Mouse (Mus musculus): Measurements from ENCODE around the gene Sms. TPM values are rescaled to one million over a fixed set of nuclear protein-coding genes. Genes with fewer than 3 reads are reported as not detected.

The Sms gene
- polyA plus RNA-seq (2014; fragmentation: Nextera tagmentation; extraction: Ambion mirVana), result 81.1 and 95.3 TPM in 2 replicates

DNA sequence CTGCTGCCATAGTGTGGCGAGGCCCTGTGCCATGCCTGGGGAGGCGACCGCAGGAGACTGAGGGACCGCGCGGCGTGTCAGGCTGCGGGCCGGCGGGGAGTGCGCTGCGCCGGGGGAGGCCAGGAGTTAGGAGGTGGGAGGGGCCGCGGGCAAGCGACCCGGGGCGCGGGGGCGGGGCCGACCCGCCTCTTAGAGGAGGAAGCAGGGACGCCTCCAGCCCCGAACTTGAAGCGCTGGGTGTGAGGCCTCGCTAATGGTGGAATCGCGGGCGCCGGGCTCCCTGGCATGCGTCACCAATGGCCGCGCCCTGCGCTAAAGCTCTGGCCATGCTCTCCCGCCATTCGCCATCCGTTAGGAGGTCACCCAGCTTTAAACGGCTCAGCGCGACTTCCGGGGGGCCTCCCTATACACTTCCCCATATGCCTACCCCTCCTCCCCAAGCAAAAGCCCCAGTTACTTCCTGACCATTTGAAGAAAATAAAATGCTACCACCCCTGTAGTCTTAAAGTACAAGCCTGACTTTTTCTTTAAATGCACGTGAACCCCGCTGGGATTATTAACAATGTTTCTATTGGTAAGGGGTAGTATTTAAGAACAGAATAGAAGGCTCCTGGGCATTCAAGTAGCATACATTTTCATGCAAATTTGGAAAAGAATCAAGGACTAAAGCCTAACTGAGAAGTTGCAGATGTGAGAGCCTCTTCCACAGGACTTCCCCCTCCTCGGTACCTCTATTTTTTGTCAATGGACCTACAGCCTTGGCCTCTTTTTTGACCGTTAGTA, at the start of gene Sms:
Gene Sms, minus strand, starts transcription at position 344 of the 783 bp plus-strand sequence.
- WGBS, result 11% methylated on average over 41 of the region's 45 CpGs
- Histone ChIP-seq H3K27ac (ENCODE audit: low read depth) (peak within 1 kb of the TSS; percentile 82), H3K9me3 (ENCODE audit: low read depth, low read length) (no peaks in the 10 kb centered on the region), H3K36me3 (ENCODE audit: insufficient read depth) (no peaks in the 10 kb centered on the region), H3K4me3 (ENCODE audit: low read depth, low read length) (peak within 1 kb of the TSS; percentile 65), H3K4me2 (peak within 1 kb of the TSS; percentile 59), H3K9ac (peak within 1 kb of the TSS; percentile 78), H3K4me1 (ENCODE audit: insufficient read depth) (no peaks in the 10 kb centered on the region), H3K27me3 (ENCODE audit: insufficient read depth, low read length) (no peaks in the 10 kb centered on the region)
- TF ChIP-seq CTCF (IDR thresholded peaks at IDR 0.05; ENCODE audit: low read depth), result no peak
- peak; percentile 83 for DNase-seq
- peak; percentile 94 for ATAC-seq (ENCODE audit: insufficient read depth)

DNA sequence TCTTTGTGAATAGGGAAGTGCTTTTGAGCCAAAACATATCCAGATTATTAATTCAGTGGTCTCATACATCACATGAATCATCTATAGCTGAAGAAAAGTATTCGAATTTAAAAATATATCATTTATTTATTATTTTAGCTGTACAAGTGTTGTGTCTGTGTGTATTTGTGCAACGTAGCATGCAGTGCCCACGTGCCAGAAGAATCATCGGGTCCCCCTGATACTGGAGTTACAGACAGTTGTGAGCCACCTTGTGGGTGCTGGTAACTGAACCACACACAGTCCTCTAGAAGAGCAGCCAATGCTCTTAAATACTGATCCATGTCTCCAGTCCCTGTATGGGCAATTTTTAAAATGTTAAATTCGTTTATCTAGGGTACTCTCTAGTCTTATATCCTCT, 14.3 kb upstream of the Sms start:
- Histone ChIP-seq H3K4me1 (ENCODE audit: insufficient read depth) (no peaks in the 10 kb centered on the region), H3K27ac (ENCODE audit: low read depth) (no peak overlapping the region), H3K9ac (no peak overlapping the region), H3K9me3 (ENCODE audit: low read depth, low read length) (no peaks in the 10 kb centered on the region), H3K27me3 (ENCODE audit: insufficient read depth, low read length) (no peaks in the 10 kb centered on the region), H3K36me3 (ENCODE audit: insufficient read depth) (no peaks in the 10 kb centered on the region), H3K4me2 (no peak overlapping the region), H3K4me3 (ENCODE audit: low read depth, low read length) (no peak overlapping the region)
- TF ChIP-seq CTCF (IDR thresholded peaks at IDR 0.05; ENCODE audit: low read depth), result no peak
- WGBS, result 56% methylated on average over 5 of the region's 5 CpGs
- DNase-seq (no peak), ATAC-seq (ENCODE audit: insufficient read depth) (no peak)

DNA sequence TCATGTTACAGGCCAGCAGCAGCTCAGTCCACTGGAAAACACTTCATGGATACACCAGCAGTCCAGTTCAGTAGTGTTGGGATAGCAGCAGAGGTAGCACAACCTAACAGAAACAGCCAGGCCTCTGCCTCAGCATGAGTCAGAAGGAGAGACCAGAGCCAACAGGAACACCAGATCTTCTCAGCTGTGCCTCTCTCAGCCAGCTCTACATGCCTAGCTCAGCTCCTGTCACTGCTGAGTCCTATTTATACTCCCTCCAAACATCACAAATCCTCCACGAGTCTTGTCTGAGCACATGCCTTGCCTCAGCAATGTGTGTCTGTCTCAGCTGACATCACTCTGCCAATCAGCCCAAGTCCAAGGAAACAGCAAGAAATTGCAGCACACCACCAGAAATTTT, 12.4 kb upstream of the Sms start:
- Histone ChIP-seq H3K27me3 (ENCODE audit: insufficient read depth, low read length) (no peaks in the 10 kb centered on the region), H3K9ac (no peak overlapping the region), H3K4me1 (ENCODE audit: insufficient read depth) (no peaks in the 10 kb centered on the region), H3K4me3 (ENCODE audit: low read depth, low read length) (no peak overlapping the region), H3K9me3 (ENCODE audit: low read depth, low read length) (no peaks in the 10 kb centered on the region), H3K4me2 (no peak overlapping the region), H3K36me3 (ENCODE audit: insufficient read depth) (no peaks in the 10 kb centered on the region), H3K27ac (ENCODE audit: low read depth) (no peak overlapping the region)
- TF ChIP-seq CTCF (IDR thresholded peaks at IDR 0.05; ENCODE audit: low read depth), result no peak
- 37% methylated on average over 1 of the region's 1 CpGs for WGBS
- DNase-seq, result no peak
- ATAC-seq (ENCODE audit: insufficient read depth), result no peak

DNA sequence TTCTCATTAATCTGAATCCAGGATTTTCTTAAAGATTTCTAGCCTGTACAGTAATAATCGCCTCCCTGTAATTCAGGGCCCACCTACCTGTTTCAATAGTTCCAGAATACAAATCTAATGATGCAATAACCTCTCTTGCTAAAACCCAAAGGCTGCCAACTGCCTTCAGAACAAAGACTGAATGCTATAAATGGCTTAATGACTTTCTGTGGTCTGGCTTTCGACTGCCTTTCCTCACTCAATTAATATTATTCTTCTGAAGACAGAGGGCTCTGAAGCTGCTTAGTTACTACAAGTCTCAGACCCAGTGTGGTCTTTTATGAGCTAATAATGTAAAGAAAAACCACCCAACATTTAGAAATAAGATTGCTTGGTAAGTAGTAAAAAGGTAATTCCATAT, 9.8 kb upstream of the Sms start:
- 44% methylated on average over 2 of the region's 2 CpGs for WGBS
- no peak overlapping the region for H3K4me3 ChIP-seq (ENCODE audit: low read depth, low read length)
- H3K36me3 ChIP-seq (ENCODE audit: insufficient read depth), result no peaks in the 10 kb centered on the region
- H3K9me3 ChIP-seq (ENCODE audit: low read depth, low read length), result no peaks in the 10 kb centered on the region
- H3K27me3 ChIP-seq (ENCODE audit: insufficient read depth, low read length), result no peaks in the 10 kb centered on the region
- H3K9ac ChIP-seq, result no peak overlapping the region
- peak; percentile 73 for DNase-seq
- H3K4me1 ChIP-seq (ENCODE audit: insufficient read depth), result no peaks in the 10 kb centered on the region
- ATAC-seq (ENCODE audit: insufficient read depth), result peak; percentile 70; the same call in 1 of the 2 replicates
- no peak for TF ChIP-seq CTCF (IDR thresholded peaks at IDR 0.05; ENCODE audit: low read depth)
- no peak overlapping the region for H3K27ac ChIP-seq (ENCODE audit: low read depth)
- no peak overlapping the region for H3K4me2 ChIP-seq

DNA sequence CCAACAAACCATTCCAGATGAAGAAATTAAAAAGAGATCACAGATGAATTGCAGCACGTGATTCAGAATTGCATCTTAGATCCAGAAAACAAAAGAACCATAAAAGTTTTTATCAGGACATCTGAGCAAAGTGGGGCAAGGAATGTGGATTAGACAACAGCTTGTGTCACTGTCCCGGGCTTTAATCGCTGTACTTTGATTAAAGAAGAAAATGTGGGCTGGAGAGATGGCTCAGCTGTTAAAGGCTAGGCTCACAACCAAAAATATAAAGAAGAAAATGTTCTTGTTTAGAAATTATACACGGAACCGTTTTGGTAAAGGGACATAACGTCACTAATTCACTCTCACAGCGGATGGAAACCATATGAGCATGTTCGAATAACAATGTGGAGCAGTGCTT, 7.9 kb upstream of the Sms start:
- H3K36me3 ChIP-seq (ENCODE audit: insufficient read depth), result no peaks in the 10 kb centered on the region
- ATAC-seq (ENCODE audit: insufficient read depth) (no peak), DNase-seq (no peak)
- TF ChIP-seq CTCF (IDR thresholded peaks at IDR 0.05; ENCODE audit: low read depth), result no peak
- H3K9me3 ChIP-seq (ENCODE audit: low read depth, low read length), result no peaks in the 10 kb centered on the region
- no peak overlapping the region for H3K4me3 ChIP-seq (ENCODE audit: low read depth, low read length)
- WGBS, result 76% methylated on average over 8 of the region's 8 CpGs
- H3K4me1 ChIP-seq (ENCODE audit: insufficient read depth), result no peaks in the 10 kb centered on the region
- no peaks in the 10 kb centered on the region for H3K27me3 ChIP-seq (ENCODE audit: insufficient read depth, low read length)
- no peak overlapping the region for H3K27ac ChIP-seq (ENCODE audit: low read depth)
- H3K4me2 ChIP-seq, result no peak overlapping the region
- no peak overlapping the region for H3K9ac ChIP-seq

DNA sequence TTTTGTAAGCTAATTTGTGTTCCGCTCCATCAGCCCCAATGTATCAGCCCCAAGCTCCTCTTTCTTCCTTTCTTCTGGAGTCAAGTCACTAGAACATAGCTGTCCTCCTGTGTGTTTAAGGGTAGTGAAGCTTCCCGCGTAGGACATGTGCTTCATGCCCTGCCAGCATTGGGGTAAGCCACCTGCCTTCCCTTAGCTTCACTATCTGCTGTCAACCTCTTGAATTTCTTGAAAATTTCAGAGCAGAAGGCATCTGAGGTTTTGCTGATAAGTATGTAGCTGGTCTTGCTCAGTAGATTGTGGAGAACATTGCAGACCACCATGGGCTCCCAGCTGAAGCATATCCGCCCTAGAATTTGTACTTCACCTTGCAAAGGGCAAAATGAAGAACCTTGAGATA, 1.1 kb upstream of the Sms start:
- Histone ChIP-seq H3K4me3 (ENCODE audit: low read depth, low read length) (no peak overlapping the region), H3K27me3 (ENCODE audit: insufficient read depth, low read length) (no peaks in the 10 kb centered on the region), H3K4me2 (no peak overlapping the region), H3K9me3 (ENCODE audit: low read depth, low read length) (no peaks in the 10 kb centered on the region), H3K27ac (ENCODE audit: low read depth) (no peak overlapping the region), H3K4me1 (ENCODE audit: insufficient read depth) (no peaks in the 10 kb centered on the region), H3K9ac (no peak overlapping the region), H3K36me3 (ENCODE audit: insufficient read depth) (no peaks in the 10 kb centered on the region)
- 90% methylated on average over 4 of the region's 4 CpGs for WGBS
- no peak for TF ChIP-seq CTCF (IDR thresholded peaks at IDR 0.05; ENCODE audit: low read depth)
- DNase-seq (no peak), ATAC-seq (ENCODE audit: insufficient read depth) (no peak)

DNA sequence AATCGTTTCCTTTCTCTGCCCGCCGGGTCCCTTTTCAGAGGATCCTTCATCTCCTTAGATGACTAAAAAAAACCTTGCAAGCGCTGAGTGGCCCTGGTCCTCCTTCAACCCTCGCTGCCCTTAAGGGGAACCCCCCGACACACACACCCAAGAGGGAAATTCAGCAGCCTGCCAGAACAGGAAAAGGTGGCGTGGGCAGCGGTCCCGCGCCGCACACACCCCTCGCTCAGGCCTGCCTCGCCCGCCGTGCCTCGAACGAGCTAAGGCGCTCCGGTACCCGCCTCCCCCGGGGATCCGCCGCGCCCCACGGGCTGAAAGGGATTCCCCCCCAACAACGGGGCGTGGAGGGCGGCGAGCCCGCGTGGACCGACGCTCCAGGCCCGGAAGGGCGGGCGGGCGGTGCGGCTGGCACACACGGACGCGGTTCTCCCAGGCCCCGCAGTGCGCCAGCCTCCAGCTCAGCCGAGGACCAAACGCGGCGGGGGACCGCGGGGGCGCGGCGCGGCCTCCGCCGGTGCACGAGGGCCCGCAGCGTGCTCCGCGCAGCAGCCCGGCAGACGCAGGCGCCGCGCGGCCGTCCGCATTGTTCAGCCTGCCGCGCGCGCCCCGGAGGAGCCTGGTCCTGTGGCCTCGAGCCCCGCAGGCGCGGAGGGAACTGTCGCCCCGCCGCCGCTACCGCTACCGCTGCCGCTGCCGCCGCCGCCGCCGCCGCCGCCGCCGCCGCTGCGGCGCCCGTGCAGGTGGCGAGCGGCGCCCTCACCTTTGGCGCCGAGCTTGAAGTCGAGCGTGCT, 747 bp downstream of the Sms start:
- Histone ChIP-seq H3K9ac (peak overlapping the region; percentile 78), H3K27me3 (ENCODE audit: insufficient read depth, low read length) (no peaks in the 10 kb centered on the region), H3K9me3 (ENCODE audit: low read depth, low read length) (no peaks in the 10 kb centered on the region), H3K4me3 (ENCODE audit: low read depth, low read length) (peak overlapping the region; percentile 65), H3K36me3 (ENCODE audit: insufficient read depth) (no peaks in the 10 kb centered on the region), H3K4me2 (peak overlapping the region; percentile 59), H3K4me1 (ENCODE audit: insufficient read depth) (no peaks in the 10 kb centered on the region), H3K27ac (ENCODE audit: low read depth) (peak overlapping the region; percentile 82)
- no peak for TF ChIP-seq CTCF (IDR thresholded peaks at IDR 0.05; ENCODE audit: low read depth)
- ATAC-seq (ENCODE audit: insufficient read depth) (peak; percentile 63), DNase-seq (peak; percentile 28)
- WGBS, result 14% methylated on average over 71 of the region's 104 CpGs

Measured in lung, embryonic 14.5 days (tissue).